Comparison of ENCODE assay signal across 25 mouse cellular contexts in the genomic region with DNA sequence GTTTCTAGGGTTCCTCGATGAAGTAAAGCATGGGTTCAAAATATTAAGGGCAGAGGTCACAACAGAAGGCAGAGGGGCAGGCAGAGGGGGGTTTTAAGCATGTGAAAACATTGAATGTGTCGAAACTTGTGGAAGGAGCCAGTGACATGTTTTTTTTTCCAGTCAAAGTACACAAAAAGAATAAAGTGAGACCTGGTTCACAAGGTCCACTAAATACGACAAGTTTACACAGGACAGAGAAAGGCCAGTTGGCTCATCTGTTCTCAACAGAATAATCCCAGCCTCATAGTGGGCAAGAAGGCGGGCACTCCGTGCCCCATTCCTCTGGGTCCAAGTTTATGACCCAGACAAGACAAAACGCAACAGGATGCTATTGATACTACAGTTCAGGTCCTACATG. TPM values are rescaled to one million over a fixed set of nuclear protein-coding genes. Genes with fewer than 3 reads are reported as not detected.
DNase-seq lines count a peak whose midpoint lies in the region; ATAC-seq and TF ChIP-seq lines count a peak whose summit lies in the region.
"Had no signal": no experiment of that assay in that cellular context is flagged by ENCODE, and none has a peak within 500 bp of the region (broad histone marks: within the 10 kb centered on the region; RNA-seq: fewer than 3 reads in every experiment).

No protein-coding gene starts in this region.

- 0 out of 2 replicates have a peak, but pooled peaks cover 5% of the 10 kb centered on the region for H3K4me1 ChIP-seq in heart, embryonic 12.5 days (replicated peaks)
- H3K4me1 ChIP-seq in liver, embryonic 13.5 days (replicated peaks), result peaks cover 31% of the 10 kb centered on the region
- no peaks in the 10 kb centered on the region for H3K4me1 ChIP-seq in liver, embryonic 11.5 days (replicated peaks; ENCODE audit: control insufficient read depth, insufficient read depth, low read length)
- H3K4me1 ChIP-seq in lung, postnatal 0 days (ENCODE audit: insufficient read depth, low read depth, low read length), result peaks cover 6% of the 10 kb centered on the region; the same call in 1 of the 2 replicates
- H3K4me1 ChIP-seq in lung, adult 2 months (ENCODE audit: control insufficient read depth, insufficient read depth, low read length), result peaks cover 4% of the 10 kb centered on the region

- no peaks in the 10 kb centered on the region for H3K36me3 ChIP-seq in heart, embryonic 12.5 days
- no peaks in the 10 kb centered on the region for H3K36me3 ChIP-seq in liver, embryonic 13.5 days
- H3K36me3 ChIP-seq in liver, embryonic 11.5 days (ENCODE audit: control insufficient read depth, insufficient read depth, low read length), result no peaks in the 10 kb centered on the region
- H3K36me3 ChIP-seq in lung, postnatal 0 days (ENCODE audit: insufficient read depth, low read length), result no peaks in the 10 kb centered on the region
- H3K36me3 ChIP-seq: embryonic facial prominence, embryonic 13.5 days; embryonic facial prominence, embryonic 15.5 days; forebrain, embryonic 10.5 days; forebrain, embryonic 12.5 days; G1E had no signal

- H3K27me3 ChIP-seq in heart, embryonic 12.5 days (replicated peaks), result 0 out of 2 replicates have a peak, but pooled peaks cover 3% of the 10 kb centered on the region
- H3K27me3 ChIP-seq in liver, embryonic 13.5 days, result no peaks in the 10 kb centered on the region
- H3K27me3 ChIP-seq in liver, embryonic 11.5 days (replicated peaks; ENCODE audit: control insufficient read depth, insufficient read depth, low read length), result no peaks in the 10 kb centered on the region
- H3K27me3 ChIP-seq in lung, postnatal 0 days (replicated peaks; ENCODE audit: insufficient read depth, low read length), result no peaks in the 10 kb centered on the region
- H3K27me3 ChIP-seq: CH12.LX; embryonic facial prominence, embryonic 13.5 days; embryonic facial prominence, embryonic 15.5 days; forebrain, embryonic 12.5 days; Patski had no signal

- no peak overlapping the region for H3K4me3 ChIP-seq in heart, embryonic 12.5 days
- no peak overlapping the region for H3K4me3 ChIP-seq in liver, embryonic 13.5 days (replicated peaks)
- no peak overlapping the region for H3K4me3 ChIP-seq in liver, embryonic 11.5 days (ENCODE audit: low read depth, low read length)
- H3K4me3 ChIP-seq in lung, postnatal 0 days (ENCODE audit: low read depth, low read length), result no peak overlapping the region
- no peak overlapping the region for H3K4me3 ChIP-seq in lung, adult 2 months (replicated peaks; ENCODE audit: extremely low read depth, low read depth, low read length)
- H3K4me3 ChIP-seq: embryonic facial prominence, embryonic 13.5 days; embryonic facial prominence, embryonic 15.5 days; erythroblast, embryonic 14.5 days; forebrain, embryonic 10.5 days; forebrain, embryonic 12.5 days had no signal

- no peak overlapping the region for H3K9ac ChIP-seq in heart, embryonic 12.5 days
- no peak overlapping the region for H3K9ac ChIP-seq in liver, embryonic 13.5 days
- H3K9ac ChIP-seq in liver, embryonic 11.5 days (ENCODE audit: low read depth, low read length), result no peak overlapping the region
- no peak overlapping the region for H3K9ac ChIP-seq in lung, postnatal 0 days (replicated peaks; ENCODE audit: low read depth)
- H3K9ac ChIP-seq: embryonic facial prominence, embryonic 13.5 days; embryonic facial prominence, embryonic 15.5 days; forebrain, embryonic 12.5 days had no signal

- no peak for TF ChIP-seq CTCF in lung, postnatal 0 days (IDR thresholded peaks at IDR 0.05)
- no peak for TF ChIP-seq CTCF in lung, adult 2 months (IDR thresholded peaks at IDR 0.05; ENCODE audit: insufficient read depth, low read length)

- TF ChIP-seq POLR2A in lung, adult 2 months (IDR thresholded peaks at IDR 0.05; ENCODE audit: borderline replicate concordance, extremely low read depth, low read depth, low read length), result no peak

- DNase-seq in heart, adult 11 months, result peak; percentile 34
- DNase-seq in liver, embryonic 13.5 days, result no peak
- DNase-seq in liver, embryonic 11.5 days (ENCODE audit: low spot score), result no peak
- no peak for DNase-seq in lung, postnatal 0 days (ENCODE audit: low spot score)
- DNase-seq in lung, adult 2 months, result no peak
- no peak for DNase-seq in embryo, embryonic 9.5 days (ENCODE audit: extremely low spot score)
- DNase-seq: B cell, adult 2 months; cerebellum, adult 11-12 months; cerebellum, adult 2 months; cerebellum, adult 9-10 months; cerebellum, postnatal 25 days had no signal

- no peak for ATAC-seq in heart, embryonic 12.5 days (ENCODE audit: insufficient number of reproducible peaks, low FRiP score)
- no peak for ATAC-seq in liver, embryonic 13.5 days (ENCODE audit: low read depth)
- ATAC-seq in liver, embryonic 11.5 days (replicated peaks; ENCODE audit: low FRiP score), result no peak
- no peak for ATAC-seq in lung, postnatal 0 days
- ATAC-seq: activated CD4-positive, CD25-positive, alpha-beta regulatory T cell, adult 4 months; CD4-positive, CD25-positive, alpha-beta regulatory T cell, adult 4 months; forebrain, embryonic 14.5 days; Patski had no signal

- no peak overlapping the region for H3K4me2 ChIP-seq in heart, embryonic 12.5 days
- H3K4me2 ChIP-seq in liver, embryonic 13.5 days, result no peak overlapping the region
- no peak overlapping the region for H3K4me2 ChIP-seq in liver, embryonic 11.5 days
- H3K4me2 ChIP-seq in lung, postnatal 0 days (replicated peaks; ENCODE audit: low read depth, low read length), result no peak overlapping the region
- H3K4me2 ChIP-seq: embryonic facial prominence, embryonic 13.5 days; embryonic facial prominence, embryonic 15.5 days; forebrain, embryonic 12.5 days had no signal

- no peaks in the 10 kb centered on the region for H3K9me3 ChIP-seq in heart, embryonic 12.5 days (replicated peaks)
- H3K9me3 ChIP-seq in liver, embryonic 13.5 days (replicated peaks), result no peaks in the 10 kb centered on the region
- no peaks in the 10 kb centered on the region for H3K9me3 ChIP-seq in liver, embryonic 11.5 days (ENCODE audit: control insufficient read depth, low read length)
- H3K9me3 ChIP-seq in lung, postnatal 0 days (ENCODE audit: low read length), result no peaks in the 10 kb centered on the region
- H3K9me3 ChIP-seq: embryonic facial prominence, embryonic 13.5 days; embryonic facial prominence, embryonic 15.5 days; forebrain, embryonic 10.5 days; forebrain, embryonic 12.5 days; G1E had no signal

- 76% methylated on average over 6 of the region's 6 CpGs for WGBS in heart, embryonic 12.5 days
- 66% methylated on average over 6 of the region's 6 CpGs for WGBS in liver, embryonic 13.5 days (ENCODE audit: insufficient replicate concordance)
- 65% methylated on average over 6 of the region's 6 CpGs for WGBS in liver, embryonic 11.5 days
- whole genome bisulfite sequencing in lung, postnatal 0 days, result 55% methylated on average over 6 of the region's 6 CpGs
- 68% methylated on average over 6 of the region's 6 CpGs for whole genome bisulfite sequencing in lung, adult 2 months

- TF ChIP-seq EP300 in lung, postnatal 0 days (IDR thresholded peaks at IDR 0.05), result no peak

- no peak overlapping the region for H3K27ac ChIP-seq in heart, embryonic 12.5 days (ENCODE audit: poor library complexity, severe bottlenecking)
- H3K27ac ChIP-seq in liver, embryonic 13.5 days, result peak overlapping the region; percentile 21; the same call in 1 of the 2 replicates
- H3K27ac ChIP-seq in liver, embryonic 11.5 days (ENCODE audit: low read depth, low read length), result no peak overlapping the region
- H3K27ac ChIP-seq in lung, postnatal 0 days (ENCODE audit: low read length), result peak overlapping the region; percentile 20; the same call in 1 of the 2 replicates
- H3K27ac ChIP-seq: embryonic facial prominence, embryonic 13.5 days; embryonic facial prominence, embryonic 15.5 days; forebrain, embryonic 10.5 days; forebrain, embryonic 12.5 days had no signal

RNA-seq across cellular contexts. Expression of gene Pon1, which starts 4.8 kb away (rescaled TPM):
- polyA plus RNA-seq in heart, embryonic 12.5 days (2016; fragmentation: Nextera tagmentation; extraction: Ambion mirVana), result not detected in 2 replicates
- polyA plus RNA-seq in liver, embryonic 13.5 days (2015; fragmentation: Nextera tagmentation; extraction: Ambion mirVana), result 2.3 TPM in 2 replicates
- polyA plus RNA-seq in liver, embryonic 11.5 days (2014; fragmentation: Nextera tagmentation; extraction: Ambion mirVana), result 0.75 and 1.5 TPM in 2 replicates
- polyA plus RNA-seq in lung, postnatal 0 days (2015; fragmentation: Nextera tagmentation; extraction: Ambion mirVana), result 25.0 and 40.6 TPM in 2 replicates
- 28.5 and 44.0 TPM in 2 replicates for polyA plus RNA-seq in lung, adult 2 months (2012; rRNA removed)
- polyA plus RNA-seq: activated CD4-positive, CD25-positive, alpha-beta regulatory T cell, adult 4 months; CD4-positive, CD25-positive, alpha-beta regulatory T cell, adult 4 months; cerebellum, adult 2 months; cortical plate, adult 2 months; embryonic facial prominence, embryonic 11.5 days; erythroblast, embryonic 14.5 days; G1E; Patski had no signal

Comparison
In these comparisons a context has a peak if more than half of its experiments do, and no peak if none do; other contexts are left out.
1. H3K27ac ChIP-seq: peak in liver, embryonic 13.5 days (single experiment) and lung, postnatal 0 days (single experiment); none in heart, embryonic 12.5 days (single experiment) and liver, embryonic 11.5 days (single experiment).